Mouse (Mus musculus) E14TG2a.4 (cell line): ENCODE data around the gene Rasgef1b.

Source experiments
- CTCF ChIP-seq: conservative IDR thresholded peaks from 2 replicates; pipeline ENCODE4 v1.5.1; 2014; ENCODE audit warnings: low read length
- POU5F1 ChIP-seq: IDR thresholded peaks from 2 replicates; pipeline ENCODE4 v1.6.1; 2014; ENCODE audit warnings: low read length, borderline replicate concordance

DNA sequence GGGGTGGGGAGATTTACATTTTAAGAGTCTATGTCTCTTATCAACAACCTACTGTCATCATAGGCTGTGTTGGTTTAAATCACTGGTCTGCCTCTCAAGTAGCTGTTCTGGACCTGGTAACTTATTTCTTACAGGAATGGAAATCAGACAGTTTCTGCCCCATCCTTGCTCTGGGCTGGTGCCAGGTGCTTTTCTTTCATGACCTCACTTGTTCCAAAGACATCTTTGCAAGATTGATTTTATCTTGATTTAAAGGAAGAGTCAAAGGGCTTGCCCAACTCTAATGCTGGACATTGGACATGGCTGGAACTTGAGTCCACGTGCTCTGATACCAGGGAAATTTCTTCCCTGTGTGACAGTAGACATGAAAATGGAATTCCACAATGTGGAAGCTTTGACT, 315.0 kb downstream of the Rasgef1b start:
- TF ChIP-seq CTCF (no peak), POU5F1 (no peak)
